Mouse (Mus musculus) CH12.LX (cell line): ENCODE data around the gene Tbx15. TPM values are rescaled to one million over a fixed set of nuclear protein-coding genes. Genes with fewer than 3 reads are reported as not detected.

Experiments
- DNase-seq: peaks from one replicate; pipeline ENCODE4 v3.0.0-alpha.2; 2013; ENCODE audit errors: extremely low read depth
- H3K27ac ChIP-seq: 2 replicates; pipeline ENCODE4 v1.5.1; 2012; ENCODE audit warnings: low read depth, mild to moderate bottlenecking, control low read depth, moderate library complexity; ENCODE audit not compliant: insufficient read depth
- H3K27me3 ChIP-seq: replicated peaks from 2 replicates; pipeline ENCODE3; 2012; ENCODE audit warnings: inconsistent platforms
- H3K36me3 ChIP-seq, 2 experiments: replicated peaks in 1 of 2; 2 replicates each; pipeline versions ENCODE3 to v1.6.1; 2012; ENCODE audit warnings: inconsistent platforms in 1 of 2, low read length in 1 of 2, mild to moderate bottlenecking in 1 of 2, mixed read lengths in 1 of 2, moderate library complexity in 1 of 2; ENCODE audit not compliant: control insufficient read depth in 1 of 2, insufficient read depth in 1 of 2
- H3K4me1 ChIP-seq, 2 experiments: 2 replicates each; pipeline ENCODE4 v1.6.1; 2012; ENCODE audit warnings: inconsistent platforms in 1 of 2, moderate library complexity in 1 of 2; ENCODE audit not compliant: insufficient read depth in 2 of 2, control insufficient read depth in 1 of 2
- H3K4me2 ChIP-seq: 2 replicates; pipeline ENCODE4 v1.6.1; 2012; ENCODE audit warnings: low read depth, mild to moderate bottlenecking, control low read depth; ENCODE audit not compliant: poor library complexity, insufficient read depth, severe bottlenecking
- H3K4me3 ChIP-seq, 3 experiments: fragments of 150-350 bp in 1 of 3; sonication (generic) in 1 of 3; replicated peaks in 1 of 3; 2 replicates each; pipeline versions ENCODE3 to v1.5.1; 2011 to 2012; ENCODE audit warnings: low read depth in 2 of 3, low read length in 2 of 3, mild to moderate bottlenecking in 2 of 3, moderate library complexity in 2 of 3, control low read depth in 1 of 3, improper control_type of control experiment in 1 of 3, inconsistent platforms in 1 of 3, mixed read lengths in 1 of 3; ENCODE audit not compliant: poor library complexity in 1 of 3
- H3K79me2 ChIP-seq: replicated peaks from 2 replicates; pipeline ENCODE4 v1.6.1; 2012; ENCODE audit warnings: mild to moderate bottlenecking, moderate library complexity; ENCODE audit not compliant: control insufficient read depth, poor library complexity, insufficient read depth, severe bottlenecking; ENCODE audit errors: extremely low read depth
- H3K9ac ChIP-seq: 2 replicates; pipeline ENCODE4 v1.6.1; 2012; ENCODE audit warnings: low read depth, mild to moderate bottlenecking, control low read depth, moderate library complexity; ENCODE audit not compliant: insufficient read depth
- H3K9me3 ChIP-seq: replicated peaks from 2 replicates; pipeline ENCODE3; 2012; ENCODE audit warnings: low read length, inconsistent platforms, mixed read lengths
- CHD2 ChIP-seq: IDR thresholded peaks from 2 replicates; pipeline ENCODE4 v1.6.1; 2011; ENCODE audit warnings: low read length, improper control_type of control experiment
- CTCF ChIP-seq, 2 experiments: IDR thresholded peaks in 1 of 2; conservative IDR thresholded peaks in 1 of 2; 2 replicates each; pipeline ENCODE4 v1.5.1; 2011 to 2012; ENCODE audit warnings: low read depth in 2 of 2, low read length in 2 of 2, improper control_type of control experiment in 1 of 2, inconsistent platforms in 1 of 2, mild to moderate bottlenecking in 1 of 2, moderate library complexity in 1 of 2
- E2F4 ChIP-seq: IDR thresholded peaks from 2 replicates; pipeline ENCODE4 v1.6.1; 2011; ENCODE audit warnings: low read depth, low read length, improper control_type of control experiment; ENCODE audit not compliant: insufficient replicate concordance
- ETS1 ChIP-seq: conservative IDR thresholded peaks from 2 replicates; pipeline ENCODE4 v1.6.1; 2012; ENCODE audit warnings: low read depth, mild to moderate bottlenecking, inconsistent platforms, low read length, improper control_type of control experiment, moderate library complexity
- GABPA ChIP-seq: IDR thresholded peaks from 2 replicates; pipeline ENCODE4 v1.6.1; 2012; ENCODE audit warnings: low read depth, low read length, improper control_type of control experiment, inconsistent platforms; ENCODE audit not compliant: insufficient replicate concordance
- JUN ChIP-seq: IDR thresholded peaks from 2 replicates; pipeline ENCODE4 v1.6.1; 2011; ENCODE audit warnings: low read depth, mild to moderate bottlenecking, low read length, improper control_type of control experiment, moderate library complexity; ENCODE audit not compliant: insufficient read depth
- KAT2A ChIP-seq: IDR thresholded peaks from 2 replicates; pipeline ENCODE4 v1.6.1; 2012; ENCODE audit warnings: low read length, improper control_type of control experiment, inconsistent platforms; ENCODE audit not compliant: insufficient replicate concordance
- MXI1 ChIP-seq: IDR thresholded peaks from 2 replicates; pipeline ENCODE4 v1.6.1; 2011; ENCODE audit warnings: mild to moderate bottlenecking, low read depth, low read length, improper control_type of control experiment
- NRF1 ChIP-seq: IDR thresholded peaks from 2 replicates; pipeline ENCODE4 v1.6.1; 2014; ENCODE audit warnings: low read depth, mild to moderate bottlenecking, inconsistent platforms, low read length, improper control_type of control experiment, moderate library complexity
- POLR2AphosphoS2 ChIP-seq: IDR thresholded peaks from 2 replicates; pipeline ENCODE4 v1.6.1; 2011; ENCODE audit warnings: low read depth, low read length, improper control_type of control experiment
- SIN3A ChIP-seq: IDR thresholded peaks from 2 replicates; pipeline ENCODE4 v1.6.1; 2012; ENCODE audit warnings: low read length, improper control_type of control experiment, inconsistent platforms
- SMC3 ChIP-seq: IDR thresholded peaks from 2 replicates; pipeline ENCODE4 v1.6.1; 2011; ENCODE audit warnings: low read depth, low read length, improper control_type of control experiment
- TCF12 ChIP-seq: IDR thresholded peaks from 2 replicates; pipeline ENCODE4 v1.6.1; 2014; ENCODE audit warnings: low read depth, mild to moderate bottlenecking, inconsistent platforms, low read length, improper control_type of control experiment
- ZC3H11A ChIP-seq: IDR thresholded peaks from 2 replicates; pipeline ENCODE4 v1.6.1; 2012; ENCODE audit warnings: low read depth, mild to moderate bottlenecking, inconsistent platforms, low read length, improper control_type of control experiment
- ZNF384 ChIP-seq: IDR thresholded peaks from 2 replicates; pipeline ENCODE4 v1.6.1; 2012; ENCODE audit warnings: low read depth, low read length, improper control_type of control experiment, inconsistent platforms
- dilution Hi-C: fragments of 300-500 bp; cut with MboI; formaldehyde crosslinking; loops from 2 replicates; pipeline ENCODE4 v1.14.3; 2020; ENCODE audit warnings: low sequenced_read_pairs; ENCODE audit not compliant: extremely low pct_unique_long_range_greater_than_20kb, extremely low pct_ligation_motif_present
- in situ Hi-C: fragments of 300-500 bp; cut with MboI; formaldehyde crosslinking; loops from 3 replicates; pipeline ENCODE4 v1.14.3; 2019; ENCODE audit warnings: low sequenced_read_pairs, low pct_ligation_motif_present, low pct_unique_long_range_greater_than_20kb, mixed read lengths
- polyA plus RNA-seq: library from polyadenylated mRNA; unstranded; fragments of >175 nt; gene quantifications from 2 replicates; pipeline ENCODE4 v1.2.1, GENCODE M21; 2012; ENCODE audit warnings: low read depth; ENCODE audit not compliant: insufficient read length
- total RNA-seq, 2 experiments: library from RNA; depleted of rRNA; stranded (reverse); fragments of 300-350 nt in 1 of 2; fragments of >200 nt in 1 of 2; gene quantifications; 2 replicates each; pipeline ENCODE4 v1.2.3; 2012 to 2014

Gene Tbx15
- total and polyA plus RNA-seq, 3 experiments: 1.4 to 2.1 (median 1.8) TPM

DNA sequence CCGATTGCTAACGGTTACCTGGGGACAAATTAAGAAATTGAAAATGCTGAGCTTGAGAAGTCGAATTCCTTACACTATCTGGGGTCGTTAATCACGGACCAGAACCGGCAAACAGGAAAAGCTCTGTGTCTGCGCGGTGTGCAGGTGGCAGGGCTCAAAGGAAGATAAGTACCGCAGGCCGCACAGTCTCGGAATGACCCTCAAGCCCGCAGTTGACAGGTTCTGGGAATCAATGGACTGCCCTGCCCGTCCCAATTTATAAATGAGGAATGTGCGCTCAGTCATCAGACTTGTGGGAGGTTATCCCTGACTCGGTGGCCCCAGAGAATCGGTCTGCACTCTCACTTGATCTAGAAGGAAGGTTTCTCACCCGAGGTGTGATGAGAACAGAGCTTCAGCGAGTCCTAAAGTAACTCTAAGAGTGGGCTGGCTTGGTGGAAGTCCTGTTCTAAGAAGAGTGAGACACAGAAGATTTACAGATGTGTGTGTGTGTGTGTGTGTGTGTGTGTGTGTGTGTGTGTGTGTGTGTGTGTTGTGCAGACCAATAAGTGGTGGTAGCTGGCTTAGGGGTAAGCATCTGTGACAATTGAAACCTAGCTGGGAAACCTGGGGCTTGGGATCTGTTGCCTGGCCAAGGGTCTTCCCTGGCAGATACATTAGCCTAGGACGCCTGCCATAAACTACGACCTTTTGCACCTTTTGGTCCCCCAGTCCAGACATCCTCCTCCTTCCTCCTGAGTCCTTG lies 708 bp upstream of the Tbx15 start:
- dilution Hi-C loops: no loop called here
- no peaks in the 10 kb centered on the region for H3K36me3 ChIP-seq
- DNase-seq: no peak
- H3K27me3 ChIP-seq: peaks cover 1% of the 10 kb centered on the region
- TF ChIP-seq GABPA (no peak), CTCF (conservative IDR thresholded peaks at IDR 0.05 in 1 of 2, IDR thresholded peaks at IDR 0.05 in 1 of 2; ENCODE audit: low read depth in 2 of 2, low read length in 2 of 2) (no peak), E2F4 (no peak)
- no peak overlapping the region for H3K27ac ChIP-seq
- no peaks in the 10 kb centered on the region for H3K9me3 ChIP-seq
- H3K4me2 ChIP-seq: no peak overlapping the region
- in situ Hi-C loops: loop anchor here (25.0 kb wide), 1 partner anchor 698 kb away; no protein-coding TSS in a partner anchor
- H3K9ac ChIP-seq: no peak overlapping the region
- H3K4me1 ChIP-seq: peaks cover 1 to 4% of the 10 kb centered on the region in 2 experiments; a peak in 2 of 4 replicates
- no peaks in the 10 kb centered on the region for H3K79me2 ChIP-seq
- H3K4me3 ChIP-seq: no peak overlapping the region

DNA sequence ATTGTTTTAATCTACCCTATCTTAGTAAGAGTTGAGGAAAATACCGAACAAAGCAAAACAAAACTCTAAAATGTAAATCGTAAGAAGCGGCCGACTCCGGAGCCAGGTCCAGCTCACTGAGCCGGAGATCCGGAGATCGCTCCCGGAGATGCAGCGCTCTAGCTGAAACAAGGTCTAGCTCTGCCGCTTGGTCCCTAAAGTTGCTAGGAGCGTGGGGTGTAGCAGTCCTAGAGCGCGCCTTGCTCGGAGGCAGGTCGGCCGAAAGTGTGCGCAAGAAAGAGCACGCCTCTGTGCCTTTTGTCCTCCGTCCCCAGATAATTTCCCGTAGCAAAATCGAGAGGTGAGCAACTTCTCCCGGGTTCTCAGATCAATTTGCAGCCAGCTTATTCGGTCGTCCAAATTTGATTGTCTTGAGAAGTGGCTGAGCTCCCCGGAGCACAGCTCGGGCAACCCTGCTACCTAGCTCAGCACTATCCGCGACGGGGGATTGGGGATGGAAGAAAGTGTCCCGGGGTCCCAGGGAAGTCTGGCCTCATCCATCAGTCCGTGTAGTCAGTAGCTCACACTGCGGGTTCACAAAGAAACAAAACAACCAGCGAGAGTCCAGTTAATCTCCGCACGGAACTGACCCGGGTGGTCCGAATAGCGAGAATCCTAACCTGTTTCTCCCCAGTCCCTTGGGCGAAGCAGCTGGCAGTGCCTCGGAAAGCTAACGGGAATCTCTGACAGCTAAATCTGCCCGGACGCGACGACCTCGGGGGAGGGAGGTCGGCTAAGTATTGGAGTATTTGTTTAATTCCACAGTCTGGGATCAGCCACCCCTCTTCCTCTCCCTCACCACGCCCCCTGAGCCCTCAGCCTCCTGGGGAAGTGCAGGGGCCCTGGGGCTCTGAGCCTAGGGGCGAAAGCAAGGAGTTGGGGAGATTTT lies 894 bp downstream of the Tbx15 start:
- H3K9ac ChIP-seq: no peak overlapping the region
- H3K79me2 ChIP-seq: no peaks in the 10 kb centered on the region
- no peaks in the 10 kb centered on the region for H3K9me3 ChIP-seq
- DNase-seq: no peak
- H3K4me3 ChIP-seq: peak overlapping the region in 2 of 3 experiments; percentile 20 to 41
- in situ Hi-C loops (loop anchor here (25.0 kb wide), 1 partner anchor 696 kb away; no protein-coding TSS in a partner anchor), dilution Hi-C loops (no loop called here)
- H3K4me2 ChIP-seq: peak overlapping the region; percentile 61
- TF ChIP-seq KAT2A (no peak), CTCF (conservative IDR thresholded peaks at IDR 0.05 in 1 of 2, IDR thresholded peaks at IDR 0.05 in 1 of 2; ENCODE audit: low read depth in 2 of 2, low read length in 2 of 2) (no peak), ETS1 (no peak), ZNF384 (no peak), MXI1 (no peak), NRF1 (no peak), SMC3 (no peak), CHD2 (no peak), TCF12 (no peak), ZC3H11A (no peak), SIN3A (no peak), POLR2AphosphoS2 (no peak), JUN (no peak)
- H3K27me3 ChIP-seq: peaks cover 1% of the 10 kb centered on the region
- H3K36me3 ChIP-seq: no peaks in the 10 kb centered on the region
- 0 out of 4 replicates have a peak, but pooled peaks cover 0 to 2% of the 10 kb centered on the region in 2 experiments for H3K4me1 ChIP-seq
- no peak overlapping the region for H3K27ac ChIP-seq
